Mouse (Mus musculus): Measurements from ENCODE around the gene Ppm1e. TPM values are rescaled to one million over a fixed set of nuclear protein-coding genes. Genes with fewer than 3 reads are reported as not detected.

Gene Ppm1e
- total RNA-seq, 1 experiment from 2014 or later: 4.8 TPM

Other genes with a start within 250 kb of the Ppm1e start
- 38.3 and 41.8 TPM in 2 replicates for gene Ska2, start 249.8 kb downstream of the Ppm1e start, total RNA-seq (2017)
- 72.3 and 75.1 TPM in 2 replicates for gene Trim37, start 231.9 kb downstream of the Ppm1e start, total RNA-seq (2017)
- gene Rad51c, start 45.9 kb upstream of the Ppm1e start, total RNA-seq (2017): 3.4 and 5.2 TPM in 2 replicates
- 0.27 and 1.0 TPM in 2 replicates for gene Tex14, start 46.0 kb upstream of the Ppm1e start, total RNA-seq (2017)
- not detected in 2 replicates for gene Gm11492, start 207.6 kb upstream of the Ppm1e start, total RNA-seq (2017)
- 5.9 and 16.5 TPM in 2 replicates for gene Sept4, start 209.9 kb upstream of the Ppm1e start, total RNA-seq (2017)
- gene Mtmr4, start 233.1 kb upstream of the Ppm1e start, total RNA-seq (2017): 18.8 and 21.5 TPM in 2 replicates

Measured in common myeloid progenitor, adult 5-6 weeks (primary cell).